Mouse (Mus musculus) Patski (cell line): Measurements from ENCODE around the gene Gm15448. TPM values are rescaled to one million over a fixed set of nuclear protein-coding genes. Genes with fewer than 3 reads are reported as not detected.
"Not testable (repeated sequence)": the region's sequence is repeated elsewhere in the genome, so short reads cannot be mapped to it uniquely, and the experiment has no call there.

ENCODE experiments used
- ATAC-seq: fragments of 100-300 bp; one replicate; pipeline ENCODE4 v1.8.0; 2021
- CTCF ChIA-PET: fragments of 350-600 bp; sonication (Branson Sonifier 250); formaldehyde crosslinking; loops from one replicate; lab custom pipeline; 2022; ENCODE audit warnings: inconsistent platforms; lab: Charles Lee
- POLR2A ChIA-PET: fragments of 350-600 bp; sonication (Branson Sonifier 250); formaldehyde crosslinking; loops from one replicate; lab custom pipeline; 2022; ENCODE audit warnings: antibody characterized with exemption, inconsistent platforms; lab: Charles Lee
- DNase-seq: peaks from one replicate; pipeline ENCODE4 v3.0.0-alpha.2; 2011; ENCODE audit warnings: low read depth, low spot score
- H3K27me3 ChIP-seq: fragments of 371-371 bp; one replicate; pipeline ENCODE4 v1.5.1; 2021
- in situ Hi-C: fragments of 300-500 bp; cut with MboI; formaldehyde crosslinking; loops from 3 replicates; pipeline ENCODE4 v1.11.1; 2018; ENCODE audit warnings: low pct_unique_long_range_greater_than_20kb, mixed read lengths
- polyA plus RNA-seq: library from polyadenylated mRNA; unstranded; gene quantifications from one replicate; pipeline ENCODE4 v1.2.3, GENCODE M21; 2021

Gm15448 gene
- not detected for polyA plus RNA-seq

DNA sequence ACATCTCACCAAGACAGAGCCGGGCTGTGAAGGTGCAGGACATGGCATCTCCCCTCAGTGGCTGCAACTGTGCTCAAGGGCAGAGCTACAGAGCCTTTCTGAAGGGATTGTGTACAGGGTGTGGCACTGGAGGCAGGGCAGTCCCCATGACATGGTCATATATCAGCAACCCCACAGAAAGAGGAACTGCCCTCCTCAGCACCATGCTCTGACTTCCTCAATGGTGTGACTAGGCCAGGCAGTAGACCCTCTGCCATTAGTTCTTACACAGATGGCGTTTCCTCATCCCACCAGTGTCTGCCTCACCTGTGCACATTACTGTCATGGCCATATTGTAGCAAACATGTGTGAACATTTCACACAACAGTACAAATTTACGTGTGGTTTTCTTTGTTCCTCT lies at the start of gene Gm15448:
TSS of gene Gm15448 (minus strand) at position 89 of the 400 bp plus-strand sequence.
- in situ Hi-C loops, DNase-seq, H3K27me3 ChIP-seq, ATAC-seq, CTCF ChIA-PET, POLR2A ChIA-PET: not testable (repeated sequence)

DNA sequence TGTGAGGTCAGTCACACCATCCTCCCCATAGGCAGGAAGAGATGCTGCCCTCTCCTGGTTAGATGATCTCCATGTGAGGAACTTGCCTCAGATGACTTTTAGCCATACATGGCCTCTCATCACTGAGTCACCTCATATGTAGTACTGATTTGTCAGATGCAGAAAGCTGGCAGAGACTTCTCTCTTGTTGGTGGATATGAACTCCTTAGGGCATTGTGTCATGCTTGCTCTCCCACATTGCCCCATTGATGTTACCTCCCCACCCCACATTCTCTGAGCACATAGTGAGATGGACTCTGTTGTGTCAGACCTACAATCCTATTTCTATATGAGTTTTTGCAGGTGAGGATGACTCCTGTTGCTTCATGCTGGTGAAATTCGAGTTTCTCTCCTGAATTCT lies 49.5 kb upstream of the Gm15448 start:
- DNase-seq, POLR2A ChIA-PET, CTCF ChIA-PET, ATAC-seq, in situ Hi-C loops, H3K27me3 ChIP-seq: not testable (repeated sequence)

DNA sequence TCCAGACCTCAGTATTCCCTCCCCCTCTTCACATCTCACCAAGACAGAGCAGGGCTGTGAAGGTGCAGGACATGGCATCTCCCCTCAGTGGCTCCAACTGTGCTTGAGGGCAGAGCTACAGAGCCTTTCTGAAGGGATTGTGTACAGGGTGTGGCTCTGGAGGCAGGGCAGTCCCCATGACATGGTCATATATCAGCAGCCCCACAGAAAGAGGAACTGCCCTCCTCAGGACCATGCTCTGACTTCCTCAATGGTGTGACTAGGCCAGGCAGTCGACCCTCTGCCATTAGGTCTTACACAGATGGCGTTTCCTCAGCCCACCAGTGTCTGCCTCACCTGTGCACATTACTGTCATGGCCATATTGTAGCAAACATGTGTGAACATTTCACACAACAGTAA lies 19.5 kb upstream of the Gm15448 start, which contains the start of gene Pira2:
TSS of gene Pira2 (minus strand) at position 101 of the 400 bp plus-strand sequence.
- ATAC-seq, H3K27me3 ChIP-seq, DNase-seq, CTCF ChIA-PET, in situ Hi-C loops, POLR2A ChIA-PET: not testable (repeated sequence)

DNA sequence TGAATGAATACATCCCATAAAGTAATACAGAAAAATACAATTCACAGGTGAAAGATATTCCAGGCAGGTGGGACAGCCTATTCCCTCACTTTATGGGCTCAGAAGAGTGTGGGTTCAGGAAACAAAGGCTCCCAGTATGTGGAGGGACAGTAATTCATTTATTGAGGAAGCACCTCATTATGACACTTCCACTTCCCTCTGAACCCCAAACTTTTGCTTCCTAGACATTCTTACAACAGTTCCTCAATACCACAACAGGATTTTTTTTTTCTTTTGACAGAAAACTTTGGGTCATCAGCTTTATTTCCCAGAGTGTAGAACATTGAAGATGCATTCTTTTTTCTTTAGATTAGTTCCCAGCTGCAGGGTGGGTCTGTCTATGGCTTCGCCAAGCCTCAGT lies 12.4 kb upstream of the Gm15448 start:
- POLR2A ChIA-PET, H3K27me3 ChIP-seq, in situ Hi-C loops, ATAC-seq, DNase-seq, CTCF ChIA-PET: not testable (repeated sequence)

DNA sequence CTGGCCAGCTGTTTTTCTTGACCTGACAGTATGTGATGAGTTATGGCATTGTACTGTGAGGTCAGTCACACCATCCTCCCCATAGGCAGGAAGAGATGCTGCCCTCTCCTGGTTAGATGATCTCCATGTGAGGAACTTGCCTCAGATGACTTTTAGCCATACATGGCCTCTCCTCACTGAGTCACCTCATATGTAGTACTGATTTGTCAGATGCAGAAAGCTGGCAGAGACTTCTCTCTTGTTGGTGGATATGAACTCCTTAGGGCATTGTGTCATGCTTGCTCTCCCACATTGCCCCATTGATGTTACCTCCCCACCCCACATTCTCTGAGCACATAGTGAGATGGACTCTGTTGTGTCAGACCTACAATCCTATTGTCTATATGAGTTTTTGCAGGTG lies 5.1 kb upstream of the Gm15448 start:
- POLR2A ChIA-PET, DNase-seq, in situ Hi-C loops, H3K27me3 ChIP-seq, CTCF ChIA-PET, ATAC-seq: not testable (repeated sequence)

DNA sequence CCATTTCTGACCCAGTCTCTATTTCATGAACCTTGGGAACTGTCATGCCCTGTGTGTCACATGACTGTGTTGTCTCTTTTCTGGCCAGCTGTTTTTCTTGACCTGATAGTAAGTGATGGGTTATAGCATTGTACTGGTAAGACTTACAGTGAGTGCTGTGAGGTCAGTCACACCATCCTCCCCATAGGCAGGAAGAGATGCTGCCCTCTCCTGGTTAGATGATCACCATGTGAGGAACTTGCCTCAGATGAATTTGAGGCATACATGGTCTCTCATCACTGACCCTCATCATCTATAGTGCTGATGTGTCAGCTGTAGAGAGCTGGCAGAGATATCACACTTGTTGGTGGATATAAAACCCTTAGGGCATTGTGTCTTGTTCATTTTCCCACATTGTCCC lies 13.6 kb downstream of the Gm15448 start:
- CTCF ChIA-PET, H3K27me3 ChIP-seq, POLR2A ChIA-PET, DNase-seq, ATAC-seq, in situ Hi-C loops: not testable (repeated sequence)

DNA sequence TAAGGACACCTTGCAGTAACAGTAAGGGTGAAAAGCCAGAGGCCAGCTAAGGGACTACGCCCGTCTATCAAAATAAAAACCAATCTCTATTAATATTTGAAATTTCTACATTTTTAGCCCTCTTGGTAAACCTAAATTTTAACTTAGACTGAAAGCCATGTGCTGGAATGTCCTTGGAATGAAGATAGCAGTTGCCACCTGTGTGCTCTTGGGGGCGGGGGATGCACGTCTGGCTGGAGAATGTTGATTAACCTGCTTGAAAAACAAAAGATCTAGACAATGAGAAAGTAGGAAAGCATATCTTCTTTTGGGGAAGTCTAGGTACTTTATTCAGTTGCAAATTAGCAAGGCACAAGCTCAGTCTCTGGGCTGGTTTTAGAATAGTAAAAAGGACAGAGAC lies 22.6 kb downstream of the Gm15448 start:
- CTCF ChIA-PET, ATAC-seq, H3K27me3 ChIP-seq, DNase-seq, POLR2A ChIA-PET, in situ Hi-C loops: not testable (repeated sequence)

DNA sequence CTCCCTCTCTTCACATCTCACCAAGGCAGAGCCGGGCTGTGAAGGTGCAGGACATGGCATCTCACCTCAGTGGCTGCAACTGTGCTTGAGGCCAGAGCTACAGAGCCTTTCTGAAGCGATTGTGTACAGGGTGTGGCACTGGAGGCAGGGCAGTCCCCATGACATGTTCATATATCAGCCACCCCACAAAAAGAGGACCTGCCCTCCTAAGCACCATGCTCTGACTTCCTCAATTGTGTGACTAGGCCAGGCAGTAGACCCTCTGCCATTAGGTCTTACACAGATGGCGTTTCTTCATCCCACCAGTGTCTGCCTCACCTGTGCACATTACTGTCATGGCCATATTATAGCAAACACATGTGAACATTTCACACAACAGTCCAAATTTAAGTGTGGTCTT lies 25.5 kb downstream of the Gm15448 start:
- H3K27me3 ChIP-seq, DNase-seq, in situ Hi-C loops, POLR2A ChIA-PET, CTCF ChIA-PET, ATAC-seq: not testable (repeated sequence)

DNA sequence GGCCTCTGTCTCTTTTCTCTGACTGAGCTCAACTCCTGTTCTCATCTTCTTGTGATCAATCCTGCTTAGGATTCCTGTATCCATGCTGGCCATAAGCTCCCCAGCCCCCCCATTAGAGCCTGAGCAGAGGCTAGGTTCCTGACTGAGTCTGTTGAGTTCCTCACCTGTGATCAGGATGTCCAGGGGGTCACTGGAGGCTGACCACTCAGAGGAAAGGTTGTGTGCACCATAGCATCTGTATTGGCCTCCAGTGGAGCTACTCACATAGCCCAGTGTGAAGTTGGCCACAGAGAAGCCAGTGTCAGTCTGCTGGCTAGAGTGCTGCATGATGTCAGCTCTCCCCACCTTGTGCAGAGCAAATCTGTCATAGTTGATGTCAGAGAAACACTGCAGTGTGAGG lies 29.2 kb downstream of the Gm15448 start:
- in situ Hi-C loops, H3K27me3 ChIP-seq, ATAC-seq, CTCF ChIA-PET, DNase-seq, POLR2A ChIA-PET: not testable (repeated sequence)

Other genes with a start within 250 kb of the Gm15448 start
- 0.09 TPM for gene Oscar, start 209.5 kb downstream of the Gm15448 start, polyA plus RNA-seq
- gene Ndufa3, start 208.3 kb downstream of the Gm15448 start, polyA plus RNA-seq = 328 TPM
- gene Tfpt, start 195.8 kb downstream of the Gm15448 start, polyA plus RNA-seq = 27.1 TPM
- 58.0 TPM for gene Prpf31, start 195.7 kb downstream of the Gm15448 start, polyA plus RNA-seq
- gene Cnot3, start 180.4 kb downstream of the Gm15448 start, polyA plus RNA-seq = 56.5 TPM
- 18.5 TPM for gene Leng1, start 159.8 kb downstream of the Gm15448 start, polyA plus RNA-seq
- 2.4 TPM for gene Tmc4, start 148.1 kb downstream of the Gm15448 start, polyA plus RNA-seq
- 205 TPM for gene Tsen34, start 132.8 kb downstream of the Gm15448 start, polyA plus RNA-seq
- gene Mboat7, start 132.2 kb downstream of the Gm15448 start, polyA plus RNA-seq = 118 TPM
- gene Rps9, start 121.7 kb downstream of the Gm15448 start, polyA plus RNA-seq = 1,336 TPM
- 0.03 TPM for gene Pirb, start 105.3 kb downstream of the Gm15448 start, polyA plus RNA-seq
- gene Pira2, start 19.4 kb upstream of the Gm15448 start, polyA plus RNA-seq = not detected
- not detected for gene Gm14548, start 72.4 kb upstream of the Gm15448 start, polyA plus RNA-seq
- not detected for gene Lilra6, start 89.8 kb upstream of the Gm15448 start, polyA plus RNA-seq
- gene Lair1, start 237.5 kb upstream of the Gm15448 start, polyA plus RNA-seq = 0.01 TPM